8 mouse cellular contexts compared by ENCODE assay signal in genomic region chr3:87796736-87797334, GRCm38 (mm10). TPM values are rescaled to one million over a fixed set of nuclear protein-coding genes. Genes with fewer than 3 reads are reported as not detected.
DNase-seq lines count a peak whose midpoint lies in the region; ATAC-seq and TF ChIP-seq lines count a peak whose summit lies in the region.

TSS of gene Insrr (plus strand) at chr3:87796951.

- no peak for TF ChIP-seq CTCF in layer of hippocampus, adult 2 months (conservative IDR thresholded peaks at IDR 0.05)
- no peak for TF ChIP-seq CTCF in hindbrain, postnatal 0 days (IDR thresholded peaks at IDR 0.05; ENCODE audit: low read depth)
- TF ChIP-seq CTCF in small intestine, adult 2 months (IDR thresholded peaks at IDR 0.05; ENCODE audit: extremely low read depth, insufficient read length, insufficient replicate concordance, low read depth, low read length), result no peak

- no peaks in the 10 kb centered on the region for H3K36me3 ChIP-seq in forebrain, embryonic 14.5 days (ENCODE audit: control insufficient read depth, insufficient read depth, low read length)
- no peaks in the 10 kb centered on the region for H3K36me3 ChIP-seq in hindbrain, postnatal 0 days (ENCODE audit: insufficient read depth, low read length)
- no peaks in the 10 kb centered on the region for H3K36me3 ChIP-seq in liver, embryonic 15.5 days (replicated peaks)
- no peaks in the 10 kb centered on the region for H3K36me3 ChIP-seq in small intestine, adult 2 months (ENCODE audit: control insufficient read depth, insufficient read depth, low read length)

- peaks cover 74% of the 10 kb centered on the region for H3K27me3 ChIP-seq in forebrain, embryonic 14.5 days (replicated peaks; ENCODE audit: control insufficient read depth, insufficient read depth, low read length)
- H3K27me3 ChIP-seq in hindbrain, postnatal 0 days (ENCODE audit: insufficient read depth, low read length), result peaks cover 48% of the 10 kb centered on the region
- peaks cover 100% of the 10 kb centered on the region for H3K27me3 ChIP-seq in liver, embryonic 15.5 days
- peaks cover 60% of the 10 kb centered on the region for H3K27me3 ChIP-seq in small intestine, adult 2 months (ENCODE audit: control insufficient read depth, insufficient read depth, low read length)

- H3K9ac ChIP-seq in forebrain, embryonic 14.5 days (ENCODE audit: low read length), result peak within 1 kb of the TSS; percentile 52; the same call in 1 of the 2 replicates
- no peak within 1 kb of the TSS; the same call in 1 of the 2 replicates for H3K9ac ChIP-seq in hindbrain, postnatal 0 days (replicated peaks; ENCODE audit: low read length)
- H3K9ac ChIP-seq in liver, embryonic 15.5 days, result no peak within 1 kb of the TSS

- no peak within 1 kb of the TSS for H3K27ac ChIP-seq in layer of hippocampus, adult 2 months
- no peak within 1 kb of the TSS for H3K27ac ChIP-seq in forebrain, embryonic 14.5 days (ENCODE audit: low read depth, low read length)
- H3K27ac ChIP-seq in hindbrain, postnatal 0 days, result no peak within 1 kb of the TSS
- H3K27ac ChIP-seq in liver, embryonic 15.5 days (replicated peaks), result no peak within 1 kb of the TSS
- no peak within 1 kb of the TSS for H3K27ac ChIP-seq in small intestine, adult 2 months (ENCODE audit: insufficient read depth, low read depth, low read length)

- no peak for ATAC-seq in forebrain, embryonic 14.5 days
- ATAC-seq in hindbrain, postnatal 0 days, result no peak
- ATAC-seq in liver, embryonic 15.5 days (ENCODE audit: insufficient read depth), result no peak

- H3K9me3 ChIP-seq in forebrain, embryonic 14.5 days (replicated peaks; ENCODE audit: control insufficient read depth, low read length), result no peaks in the 10 kb centered on the region
- H3K9me3 ChIP-seq in hindbrain, postnatal 0 days (ENCODE audit: low read length), result no peaks in the 10 kb centered on the region
- no peaks in the 10 kb centered on the region for H3K9me3 ChIP-seq in liver, embryonic 15.5 days (replicated peaks)

- WGBS in forebrain, embryonic 14.5 days, result under 1% methylated on average over 29 of the region's 29 CpGs
- WGBS in hindbrain, postnatal 0 days, result under 1% methylated on average over 29 of the region's 29 CpGs
- 2% methylated on average over 29 of the region's 29 CpGs for WGBS in liver, embryonic 15.5 days (ENCODE audit: insufficient replicate concordance)
- WGBS in small intestine, adult 2 months, result 2% methylated on average over 29 of the region's 29 CpGs

- H3K4me3 ChIP-seq in layer of hippocampus, adult 2 months, result peak within 1 kb of the TSS; percentile 18; the same call in 1 of the 2 replicates
- H3K4me3 ChIP-seq in forebrain, embryonic 14.5 days (ENCODE audit: low read depth, low read length), result peak within 1 kb of the TSS; percentile 22
- peak within 1 kb of the TSS; percentile 30 for H3K4me3 ChIP-seq in hindbrain, postnatal 0 days (ENCODE audit: low read length)
- no peak within 1 kb of the TSS for H3K4me3 ChIP-seq in liver, embryonic 15.5 days (replicated peaks)
- peak within 1 kb of the TSS; percentile 27; the same call in 1 of the 2 replicates for H3K4me3 ChIP-seq in small intestine, adult 2 months (ENCODE audit: low read depth, low read length)

- H3K4me2 ChIP-seq in forebrain, embryonic 14.5 days (ENCODE audit: low read length), result peak within 1 kb of the TSS; percentile 45
- H3K4me2 ChIP-seq in hindbrain, postnatal 0 days (ENCODE audit: low read depth, low read length), result peak within 1 kb of the TSS; percentile 56
- H3K4me2 ChIP-seq in liver, embryonic 15.5 days, result peak within 1 kb of the TSS; percentile 42

- peaks cover 11% of the 10 kb centered on the region for H3K4me1 ChIP-seq in forebrain, embryonic 14.5 days (ENCODE audit: control insufficient read depth, insufficient read depth, low read length)
- no peaks in the 10 kb centered on the region for H3K4me1 ChIP-seq in hindbrain, postnatal 0 days (ENCODE audit: insufficient read depth, low read length)
- H3K4me1 ChIP-seq in liver, embryonic 15.5 days (replicated peaks), result peaks cover 11% of the 10 kb centered on the region
- peaks cover 7% of the 10 kb centered on the region; the same call in 1 of the 2 replicates for H3K4me1 ChIP-seq in small intestine, adult 2 months (ENCODE audit: control insufficient read depth, insufficient read depth, insufficient read length, low read length)

- no peak for TF ChIP-seq POLR2A in small intestine, adult 2 months (IDR thresholded peaks at IDR 0.05; ENCODE audit: low read depth, low read length)

- no peak for DNase-seq in layer of hippocampus, adult 2 months (ENCODE audit: low spot score in 2 of 2)
- DNase-seq in layer of hippocampus, adult 18-20 months (ENCODE audit: low spot score in 2 of 2), result no peak
- no peak for DNase-seq in forebrain, embryonic 14.5 days (ENCODE audit: low spot score)
- no peak for DNase-seq in hindbrain, postnatal 0 days (ENCODE audit: low spot score)
- DNase-seq in layer of hippocampus, postnatal 36 days, result no peak
- DNase-seq in spleen, postnatal 14 days (ENCODE audit: low spot score in 2 of 2), result no peak

RNA-seq across cellular contexts. Expression of gene Insrr, which starts in this region (rescaled TPM):
- under 1 TPM; 0.18 to 0.39 TPM for total RNA-seq in layer of hippocampus, adult 2 months (2021)
- total RNA-seq in layer of hippocampus, adult 18-20 months (2021), result under 1 TPM; 0.15 TPM
- 0.62 and 0.66 TPM in 2 replicates for polyA plus RNA-seq in forebrain, embryonic 14.5 days (2014; fragmentation: Nextera tagmentation; extraction: Ambion mirVana)
- 0.78 and 0.90 TPM in 2 replicates for total RNA-seq in hindbrain, postnatal 0 days (2014; rRNA removed)
- 0.33 and 0.44 TPM in 2 replicates for polyA plus RNA-seq in hindbrain, postnatal 0 days (2015; fragmentation: Nextera tagmentation; extraction: Ambion mirVana)
- polyA plus RNA-seq in liver, embryonic 15.5 days (2015; fragmentation: Nextera tagmentation; extraction: Ambion mirVana), result 0.01 TPM in 1 of 2 replicates, not detected in the other
- polyA plus RNA-seq in small intestine, adult 2 months (2012; rRNA removed), result 1.3 and 2.6 TPM in 2 replicates
- under 1 TPM; 0.15 TPM for total RNA-seq in layer of hippocampus, postnatal 36 days (2021)
